Mouse (Mus musculus): ENCODE data around the gene Tnfrsf19.

GRCm38 (mm10) chr14:61092073-61092472 is 45.8 kb upstream of the Tnfrsf19 start:
- TF ChIP-seq CTCF (IDR thresholded peaks at IDR 0.05; ENCODE audit: extremely low read depth, insufficient read length, insufficient replicate concordance, low read depth, low read length) (no peak), POLR2A (IDR thresholded peaks at IDR 0.05; ENCODE audit: low read depth, low read length) (no peak)

All from small intestine, adult 2 months (tissue).